Mouse (Mus musculus) C2C12 (cell line): Measurements from ENCODE around the gene Usp42. TPM values are rescaled to one million over a fixed set of nuclear protein-coding genes. Genes with fewer than 3 reads are reported as not detected.
A peak's percentile ranks its signal among the peaks of the same experiment; 100 is the strongest.

ENCODE experiments used
- H3K27me3 ChIP-seq: one replicate; pipeline ENCODE4 v1.6.1; 2011; ENCODE audit not compliant: control insufficient read depth, insufficient read depth, insufficient read length
- H3K36me3 ChIP-seq: one replicate; pipeline ENCODE4 v1.6.1; 2011; ENCODE audit not compliant: control insufficient read depth, insufficient read depth
- H3K4me3 ChIP-seq: one replicate; pipeline ENCODE4 v1.5.1; 2011; ENCODE audit warnings: mild to moderate bottlenecking, control low read depth; ENCODE audit not compliant: poor library complexity, insufficient read depth, severe bottlenecking
- H3K79me2 ChIP-seq: one replicate; pipeline ENCODE4 v1.6.1; 2011; ENCODE audit not compliant: control insufficient read depth, insufficient read depth
- H3K79me3 ChIP-seq: one replicate; pipeline ENCODE4 v1.6.1; 2011; ENCODE audit warnings: low read depth, control low read depth
- H3ac ChIP-seq: one replicate; pipeline ENCODE3; 2011; ENCODE audit warnings: low read depth; ENCODE audit not compliant: control insufficient read depth, insufficient read length
- CEBPB ChIP-seq: IDR thresholded peaks from one replicate; pipeline ENCODE4 v1.6.1; 2011; ENCODE audit warnings: low read depth, mild to moderate bottlenecking, control low read depth, moderate library complexity
- CTCF ChIP-seq: IDR thresholded peaks from one replicate; pipeline ENCODE4 v1.5.1; 2011; ENCODE audit not compliant: control insufficient read depth, insufficient read depth, insufficient read length
- FOSL1 ChIP-seq: IDR thresholded peaks from one replicate; pipeline ENCODE4 v1.8.0; 2011; ENCODE audit warnings: mild to moderate bottlenecking, low read length; ENCODE audit not compliant: poor library complexity, insufficient read depth, severe bottlenecking
- MAX ChIP-seq: IDR thresholded peaks from one replicate; pipeline ENCODE4 v1.6.1; 2011; ENCODE audit warnings: mild to moderate bottlenecking, control low read depth
- MYOD1 ChIP-seq: IDR thresholded peaks from one replicate; pipeline ENCODE4 v1.6.1; 2011; ENCODE audit warnings: low read depth; ENCODE audit not compliant: control insufficient read depth, insufficient read length
- MYOG ChIP-seq: IDR thresholded peaks from one replicate; pipeline ENCODE4 v1.6.1; 2011; ENCODE audit not compliant: control insufficient read depth, insufficient read length; ENCODE audit errors: extremely low read depth
- USF1 ChIP-seq: IDR thresholded peaks from one replicate; pipeline ENCODE4 v1.6.1; 2011; ENCODE audit warnings: low read depth, mild to moderate bottlenecking, control low read depth, moderate library complexity
- polyA plus RNA-seq: library from polyadenylated mRNA; unstranded; fragments of >200 nt; fragmentation: generic; extraction: Trizol; gene quantifications from one replicate; pipeline ENCODE4 v1.2.1, GENCODE M21; 2012; ENCODE audit warnings: missing spikeins

Gene Usp42
- polyA plus RNA-seq, 1 experiment = 4.8 TPM

- Histone ChIP-seq H3K79me2 (no peaks in the 10 kb centered on the region), H3K79me3 (no peaks in the 10 kb centered on the region), H3ac (no peak overlapping the region), H3K27me3 (no peaks in the 10 kb centered on the region), H3K36me3 (peaks cover 74% of the 10 kb centered on the region), H3K4me3 (no peak overlapping the region)
- TF ChIP-seq MAX (no peak), CTCF (peak; percentile 85), CEBPB (no peak), MYOD1 (no peak), MYOG (no peak), FOSL1 (no peak), USF1 (no peak)
Measured at GRCm38 (mm10) chr5:143711326-143711725, 20.8 kb downstream of the Usp42 start.

- Histone ChIP-seq H3K36me3 (peaks cover 40% of the 10 kb centered on the region), H3K27me3 (no peaks in the 10 kb centered on the region), H3ac (no peak overlapping the region), H3K79me2 (no peaks in the 10 kb centered on the region), H3K79me3 (no peaks in the 10 kb centered on the region), H3K4me3 (no peak overlapping the region)
- no peak for TF ChIP-seq CTCF
- no peak for TF ChIP-seq FOSL1
- TF ChIP-seq MYOD1 = no peak
Measured at GRCm38 (mm10) chr5:143706822-143707200, 25.3 kb downstream of the Usp42 start.

- Histone ChIP-seq H3K79me3 (no peaks in the 10 kb centered on the region), H3K79me2 (no peaks in the 10 kb centered on the region), H3K4me3 (no peak overlapping the region), H3ac (no peak overlapping the region), H3K27me3 (no peaks in the 10 kb centered on the region), H3K36me3 (peaks cover 40% of the 10 kb centered on the region)
- TF ChIP-seq CEBPB (no peak), CTCF (no peak), MYOD1 (no peak), USF1 (no peak)
Measured at GRCm38 (mm10) chr5:143706030-143706821, 25.9 kb downstream of the Usp42 start.

- TF ChIP-seq FOSL1 (no peak), USF1 (no peak), MAX (no peak), MYOD1 (no peak), CTCF (no peak), MYOG (no peak), CEBPB (no peak)
- Histone ChIP-seq H3K4me3 (no peak overlapping the region), H3K36me3 (peaks cover 36% of the 10 kb centered on the region)
Measured at GRCm38 (mm10) chr5:143705659-143705982, 26.5 kb downstream of the Usp42 start.

GRCm38 (mm10) chr5:143704875-143705658 is 27.0 kb downstream of the Usp42 start:
- Histone ChIP-seq H3K4me3 (no peak overlapping the region), H3K79me2 (no peaks in the 10 kb centered on the region), H3K79me3 (no peaks in the 10 kb centered on the region), H3K36me3 (peaks cover 36% of the 10 kb centered on the region), H3ac (no peak overlapping the region), H3K27me3 (no peaks in the 10 kb centered on the region)
- TF ChIP-seq USF1 (no peak), CEBPB (no peak), CTCF (no peak), MAX (no peak), MYOG (no peak), FOSL1 (no peak), MYOD1 (no peak)

More at GRCm38 (mm10) chr5:143705659-143705982, 26.5 kb downstream of the Usp42 start:
- no peaks in the 10 kb centered on the region for H3K79me3 ChIP-seq
- no peak overlapping the region for H3ac ChIP-seq
- H3K27me3 ChIP-seq = no peaks in the 10 kb centered on the region
- H3K79me2 ChIP-seq = no peaks in the 10 kb centered on the region

- peaks cover 26% of the 10 kb centered on the region for H3K36me3 ChIP-seq
- no peaks in the 10 kb centered on the region for H3K27me3 ChIP-seq
- H3K79me2 ChIP-seq = no peaks in the 10 kb centered on the region
Measured at GRCm38 (mm10) chr5:143701074-143701473, 31.0 kb downstream of the Usp42 start.

More at GRCm38 (mm10) chr5:143701074-143701473, 31.0 kb downstream of the Usp42 start:
- TF ChIP-seq FOSL1 (no peak), MYOD1 (no peak), MAX (no peak), CEBPB (no peak), USF1 (no peak), MYOG (no peak), CTCF (no peak)
- no peak overlapping the region for H3K4me3 ChIP-seq
- no peak overlapping the region for H3ac ChIP-seq
- no peaks in the 10 kb centered on the region for H3K79me3 ChIP-seq
